Comparison of ENCODE assay signal across 11 mouse cellular contexts in genomic region chr4:43425648-43426380, GRCm38 (mm10). TPM values are rescaled to one million over a fixed set of nuclear protein-coding genes. Genes with fewer than 3 reads are reported as not detected.
A peak's percentile ranks its signal among the peaks of the same experiment; 100 is the strongest.
DNase-seq lines count a peak whose midpoint lies in the region; ATAC-seq and TF ChIP-seq lines count a peak whose summit lies in the region.
"Had no signal": no experiment of that assay in that cellular context is flagged by ENCODE, and none has a peak within 500 bp of the region (broad histone marks: within the 10 kb centered on the region; RNA-seq: fewer than 3 reads in every experiment).

No protein-coding gene starts in this region.

- no peak for ATAC-seq in heart, embryonic 11.5 days (replicated peaks; ENCODE audit: insufficient number of reproducible peaks, low FRiP score, low TSS enrichment)
- ATAC-seq in forebrain, embryonic 14.5 days = no peak
- ATAC-seq in midbrain, embryonic 13.5 days = peak; percentile 3; the same call in 1 of the 2 replicates
- ATAC-seq in frontal cortex, adult (ENCODE audit: low TSS enrichment) = no peak

- DNase-seq in heart, postnatal 36 days = no peak
- no peak for DNase-seq in forebrain, embryonic 14.5 days (ENCODE audit: low spot score)
- DNase-seq in spleen, postnatal 10 days (ENCODE audit: low spot score in 2 of 2) = no peak
- no peak for DNase-seq in Muller cell, postnatal 12 days (ENCODE audit: inconsistent ontology term)
- DNase-seq: cerebellum, adult 11-12 months had no signal

- no peak overlapping the region for H3K27ac ChIP-seq in heart, embryonic 11.5 days (ENCODE audit: low read depth, low read length)
- no peak overlapping the region for H3K27ac ChIP-seq in forebrain, embryonic 14.5 days (ENCODE audit: low read depth, low read length)
- no peak overlapping the region for H3K27ac ChIP-seq in midbrain, embryonic 13.5 days
- H3K27ac ChIP-seq: hindbrain, embryonic 15.5 days had no signal

- peaks cover 15% of the 10 kb centered on the region for H3K4me1 ChIP-seq in heart, embryonic 11.5 days (ENCODE audit: control insufficient read depth, insufficient read depth, low read length)
- H3K4me1 ChIP-seq in E14TG2a.4 (replicated peaks; ENCODE audit: low read depth, low read length) = peaks cover 64% of the 10 kb centered on the region
- no peaks in the 10 kb centered on the region; the same call in 1 of the 2 replicates for H3K4me1 ChIP-seq in forebrain, embryonic 14.5 days (ENCODE audit: control insufficient read depth, insufficient read depth, low read length)
- peaks cover 30% of the 10 kb centered on the region for H3K4me1 ChIP-seq in midbrain, embryonic 13.5 days (replicated peaks)

- H3K4me2 ChIP-seq in heart, embryonic 11.5 days = peak overlapping the region; percentile 36
- H3K4me2 ChIP-seq in forebrain, embryonic 14.5 days (ENCODE audit: low read length) = no peak overlapping the region
- H3K4me2 ChIP-seq in midbrain, embryonic 13.5 days (replicated peaks) = no peak overlapping the region
- H3K4me2 ChIP-seq: hindbrain, embryonic 15.5 days had no signal

- H3K4me3 ChIP-seq in heart, embryonic 11.5 days (ENCODE audit: low read depth, low read length) = 0 out of 2 replicates have a peak overlapping the region, but pooled peaks have one; percentile 17
- H3K4me3 ChIP-seq in E14TG2a.4 (replicated peaks; ENCODE audit: low read length) = peak overlapping the region; percentile 66
- H3K4me3 ChIP-seq in forebrain, embryonic 14.5 days (ENCODE audit: low read depth, low read length) = no peak overlapping the region
- no peak overlapping the region for H3K4me3 ChIP-seq in midbrain, embryonic 13.5 days (replicated peaks)
- H3K4me3 ChIP-seq: hindbrain, embryonic 15.5 days had no signal

- H3K27me3 ChIP-seq in heart, embryonic 11.5 days (ENCODE audit: control insufficient read depth, insufficient read depth, low read length) = peaks cover 65% of the 10 kb centered on the region
- peaks cover 92% of the 10 kb centered on the region for H3K27me3 ChIP-seq in E14TG2a.4 (ENCODE audit: insufficient read depth, low read length)
- peaks cover 45% of the 10 kb centered on the region for H3K27me3 ChIP-seq in forebrain, embryonic 14.5 days (replicated peaks; ENCODE audit: control insufficient read depth, insufficient read depth, low read length)
- peaks cover 55% of the 10 kb centered on the region for H3K27me3 ChIP-seq in midbrain, embryonic 13.5 days

- TF ChIP-seq CTCF in E14TG2a.4 (conservative IDR thresholded peaks at IDR 0.05; ENCODE audit: low read length) = no peak

- no peak overlapping the region; the same call in 1 of the 2 replicates for H3K9ac ChIP-seq in heart, embryonic 11.5 days (ENCODE audit: low read depth, low read length)
- H3K9ac ChIP-seq in forebrain, embryonic 14.5 days (ENCODE audit: low read length) = 0 out of 2 replicates have a peak overlapping the region, but pooled peaks have one; percentile 25
- H3K9ac ChIP-seq in midbrain, embryonic 13.5 days (replicated peaks) = peak overlapping the region; percentile 44; the same call in 1 of the 2 replicates
- H3K9ac ChIP-seq: hindbrain, embryonic 15.5 days had no signal

- no peaks in the 10 kb centered on the region for H3K9me3 ChIP-seq in heart, embryonic 11.5 days (replicated peaks; ENCODE audit: control insufficient read depth, low read length)
- H3K9me3 ChIP-seq in E14TG2a.4 (ENCODE audit: low read length) = no peaks in the 10 kb centered on the region
- H3K9me3 ChIP-seq in forebrain, embryonic 14.5 days (replicated peaks; ENCODE audit: control insufficient read depth, low read length) = no peaks in the 10 kb centered on the region
- no peaks in the 10 kb centered on the region for H3K9me3 ChIP-seq in midbrain, embryonic 13.5 days
- H3K9me3 ChIP-seq: hindbrain, embryonic 15.5 days had no signal

- 27% methylated on average over 31 of the region's 31 CpGs for WGBS in heart, embryonic 11.5 days (ENCODE audit: insufficient replicate concordance)
- 20% methylated on average over 30 of the region's 31 CpGs for WGBS in forebrain, embryonic 14.5 days
- 19% methylated on average over 31 of the region's 31 CpGs for WGBS in midbrain, embryonic 13.5 days

- peaks cover 17% of the 10 kb centered on the region for H3K36me3 ChIP-seq in heart, embryonic 11.5 days (ENCODE audit: control insufficient read depth, insufficient read depth, low read length)
- H3K36me3 ChIP-seq in E14TG2a.4 (ENCODE audit: insufficient read depth, low read length) = peaks cover 45% of the 10 kb centered on the region
- H3K36me3 ChIP-seq in forebrain, embryonic 14.5 days (ENCODE audit: control insufficient read depth, insufficient read depth, low read length) = peaks cover 59% of the 10 kb centered on the region
- peaks cover 61% of the 10 kb centered on the region for H3K36me3 ChIP-seq in midbrain, embryonic 13.5 days
- H3K36me3 ChIP-seq: G1E had no signal

- intact Hi-C loops in heart, postnatal 36 days (cut with DNase I) = loop anchor here (10.0 kb wide), 1 partner anchor 439 kb away; no protein-coding TSS in a partner anchor

RNA-seq across cellular contexts. Expression of gene Fam166b, which starts 3.1 kb away (rescaled TPM):
- 0.23 TPM in 1 of 2 replicates, not detected in the other for polyA plus RNA-seq in heart, embryonic 11.5 days (2014; fragmentation: Nextera tagmentation; extraction: Ambion mirVana)
- not detected for total RNA-seq in heart, postnatal 36 days (2021)
- 0.29 and 0.73 TPM in 2 replicates for polyA plus RNA-seq in forebrain, embryonic 14.5 days (2014; fragmentation: Nextera tagmentation; extraction: Ambion mirVana)
- polyA plus RNA-seq in midbrain, embryonic 13.5 days (2015; fragmentation: Nextera tagmentation; extraction: Ambion mirVana) = 0.30 and 0.83 TPM in 2 replicates
- polyA plus RNA-seq: G1E had no signal

RNA-seq across cellular contexts. Expression of gene Tesk1, which starts 15.9 kb away (rescaled TPM):
- polyA plus RNA-seq in heart, embryonic 11.5 days (2014; fragmentation: Nextera tagmentation; extraction: Ambion mirVana) = 5.0 and 6.1 TPM in 2 replicates
- total RNA-seq in heart, postnatal 36 days (2021) = 10 to 100 TPM; 32.8 to 33.4 TPM
- 10.2 and 12.1 TPM in 2 replicates for polyA plus RNA-seq in forebrain, embryonic 14.5 days (2014; fragmentation: Nextera tagmentation; extraction: Ambion mirVana)
- polyA plus RNA-seq in midbrain, embryonic 13.5 days (2015; fragmentation: Nextera tagmentation; extraction: Ambion mirVana) = 6.1 and 8.4 TPM in 2 replicates

RNA-seq across cellular contexts. Expression of gene Cd72, which starts 28.6 kb away (rescaled TPM):
- polyA plus RNA-seq in heart, embryonic 11.5 days (2014; fragmentation: Nextera tagmentation; extraction: Ambion mirVana) = 1.8 and 3.3 TPM in 2 replicates
- 1 to 10 TPM in 1 of 2 experiments, under 1 TPM in 1; 0.89 to 1.6 TPM for total RNA-seq in heart, postnatal 36 days (2021)
- polyA plus RNA-seq in forebrain, embryonic 14.5 days (2014; fragmentation: Nextera tagmentation; extraction: Ambion mirVana) = 6.7 and 8.8 TPM in 2 replicates
- 4.1 and 4.7 TPM in 2 replicates for polyA plus RNA-seq in midbrain, embryonic 13.5 days (2015; fragmentation: Nextera tagmentation; extraction: Ambion mirVana)

RNA-seq across cellular contexts. Expression of gene Rusc2, which starts 44.0 kb away (rescaled TPM):
- 6.3 and 7.8 TPM in 2 replicates for polyA plus RNA-seq in heart, embryonic 11.5 days (2014; fragmentation: Nextera tagmentation; extraction: Ambion mirVana)
- 10 to 100 TPM; 45.5 to 46.0 TPM for total RNA-seq in heart, postnatal 36 days (2021)
- 47.8 and 58.4 TPM in 2 replicates for polyA plus RNA-seq in forebrain, embryonic 14.5 days (2014; fragmentation: Nextera tagmentation; extraction: Ambion mirVana)
- polyA plus RNA-seq in midbrain, embryonic 13.5 days (2015; fragmentation: Nextera tagmentation; extraction: Ambion mirVana) = 68.8 and 75.4 TPM in 2 replicates

RNA-seq across cellular contexts. Expression of gene Sit1, which starts 57.7 kb away (rescaled TPM):
- not detected in 2 replicates for polyA plus RNA-seq in heart, embryonic 11.5 days (2014; fragmentation: Nextera tagmentation; extraction: Ambion mirVana)
- total RNA-seq in heart, postnatal 36 days (2021) = not detected
- not detected in 2 replicates for polyA plus RNA-seq in forebrain, embryonic 14.5 days (2014; fragmentation: Nextera tagmentation; extraction: Ambion mirVana)
- polyA plus RNA-seq in midbrain, embryonic 13.5 days (2015; fragmentation: Nextera tagmentation; extraction: Ambion mirVana) = not detected in 2 replicates
- total RNA-seq: G1E had no signal
- polyA plus RNA-seq: G1E; hindbrain, embryonic 15.5 days had no signal

Comparison
In these comparisons a context has a peak if more than half of its experiments do, and no peak if none do; other contexts are left out.
1. H3K4me3 ChIP-seq: peak in heart, embryonic 11.5 days (single experiment) and E14TG2a.4 (single experiment); none in forebrain, embryonic 14.5 days (single experiment) and midbrain, embryonic 13.5 days (single experiment).